Mouse (Mus musculus) kidney, adult 2 months (tissue): ENCODE measurements around the gene Gm49711. TPM values are rescaled to one million over a fixed set of nuclear protein-coding genes. Genes with fewer than 3 reads are reported as not detected.

Experiments
- DNase-seq: peaks from one replicate; pipeline ENCODE4 v3.0.0; 2021
- H3K27ac ChIP-seq: fragments of 200-500 bp; 2 replicates; pipeline ENCODE4 v1.5.1; 2012; ENCODE audit warnings: low read depth, low read length, control low read depth, inconsistent platforms; ENCODE audit not compliant: insufficient read depth
- H3K27me3 ChIP-seq: fragments of 200-500 bp; replicated peaks from 2 replicates; pipeline ENCODE4 v1.6.1; 2012; ENCODE audit warnings: mild to moderate bottlenecking, moderate library complexity, low read length, inconsistent platforms; ENCODE audit not compliant: control insufficient read depth, insufficient read depth
- H3K36me3 ChIP-seq: fragments of 200-500 bp; 2 replicates; pipeline ENCODE4 v1.6.1; 2012; ENCODE audit warnings: mild to moderate bottlenecking, moderate library complexity, low read length, inconsistent platforms; ENCODE audit not compliant: control insufficient read depth, insufficient read depth
- H3K4me1 ChIP-seq: fragments of 200-500 bp; 2 replicates; pipeline ENCODE4 v1.6.1; 2011; ENCODE audit warnings: low read length; ENCODE audit not compliant: control insufficient read depth, insufficient read depth
- H3K4me3 ChIP-seq: fragments of 200-500 bp; 2 replicates; pipeline ENCODE4 v1.5.1; 2011; ENCODE audit warnings: mild to moderate bottlenecking, low read depth, low read length, control low read depth; ENCODE audit not compliant: insufficient read depth
- CTCF ChIP-seq: fragments of 200-500 bp; conservative IDR thresholded peaks from 2 replicates; pipeline ENCODE4 v1.5.1; 2011; ENCODE audit warnings: low read depth, mild to moderate bottlenecking, control low read depth, low read length, moderate library complexity, mixed read lengths; ENCODE audit not compliant: insufficient read depth, insufficient read length
- POLR2A ChIP-seq: fragments of 200-500 bp; IDR thresholded peaks from one replicate; pipeline ENCODE4 v1.6.1; 2011; ENCODE audit warnings: low read depth, low read length, control low read depth
- whole genome bisulfite sequencing: fragments of 180-500 bp; shearing (Covaris S2); methylation state at CpG from one replicate; pipeline ENCODE4 v1.1.7; 2018; 5-methylcytosine and 5-hydroxymethylcytosine counted together
- polyA plus RNA-seq: library from polyadenylated mRNA; depleted of rRNA; stranded (reverse); fragments of >200 nt; gene quantifications from 2 replicates; pipeline ENCODE4 v1.2.3, GENCODE M21; 2012

Gm49711 gene
- polyA plus RNA-seq, 1 experiment = not detected

- Histone ChIP-seq H3K36me3 (no peaks in the 10 kb centered on the region), H3K4me3 (peak overlapping the region; percentile 45), H3K27me3 (no peaks in the 10 kb centered on the region), H3K27ac (peak overlapping the region; percentile 89), H3K4me1 (peaks cover 5% of the 10 kb centered on the region; the same call in 1 of the 2 replicates)
- peak; percentile 85 for DNase-seq
- TF ChIP-seq POLR2A (peak; percentile 52), CTCF (no peak)
- 2% methylated on average over 30 of the region's 30 CpGs for WGBS
Measured at GRCm38 (mm10) chr16:92158461-92159091, 100.5 kb downstream of the Gm49711 start.

- Histone ChIP-seq H3K36me3 (no peaks in the 10 kb centered on the region), H3K27ac (peak overlapping the region; percentile 89), H3K4me3 (no peak overlapping the region), H3K4me1 (peaks cover 5% of the 10 kb centered on the region; the same call in 1 of the 2 replicates), H3K27me3 (no peaks in the 10 kb centered on the region)
- 15% methylated on average over 6 of the region's 6 CpGs for WGBS
- TF ChIP-seq CTCF (no peak), POLR2A (no peak)
- DNase-seq = peak; percentile 50
Measured at GRCm38 (mm10) chr16:92159114-92159513, 101.0 kb downstream of the Gm49711 start.

DNA sequence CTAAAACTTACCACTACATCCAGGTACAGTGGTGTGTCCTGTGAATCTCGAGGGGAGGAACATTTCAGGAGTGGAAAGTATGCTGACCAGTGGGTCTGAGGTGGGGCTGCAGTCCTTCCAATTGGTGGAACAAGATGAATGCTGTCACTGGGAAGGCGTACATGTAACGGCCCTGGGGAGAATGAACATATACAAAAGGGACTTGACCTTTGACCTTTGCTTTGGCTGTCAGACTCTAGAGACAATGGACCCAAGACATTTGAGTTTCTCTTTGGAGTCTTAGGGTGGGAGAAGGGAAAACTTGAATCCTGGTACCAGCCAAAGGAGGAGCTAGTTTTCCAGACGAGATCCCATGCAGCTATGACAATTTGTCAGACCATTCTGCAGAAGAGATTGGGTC is 104.2 kb downstream of the Gm49711 start:
- WGBS = 91% methylated on average over 4 of the region's 4 CpGs
- H3K27me3 ChIP-seq = no peaks in the 10 kb centered on the region
- no peak overlapping the region for H3K27ac ChIP-seq
- TF ChIP-seq POLR2A = no peak
- no peak for TF ChIP-seq CTCF
- no peak overlapping the region for H3K4me3 ChIP-seq
- H3K36me3 ChIP-seq = no peaks in the 10 kb centered on the region
- peaks cover 5% of the 10 kb centered on the region; the same call in 1 of the 2 replicates for H3K4me1 ChIP-seq
- DNase-seq = no peak

GRCm38 (mm10) chr16:92163545-92163944 is 105.4 kb downstream of the Gm49711 start:
- WGBS = 72% methylated on average over 4 of the region's 4 CpGs
- no peak overlapping the region for H3K27ac ChIP-seq

DNA sequence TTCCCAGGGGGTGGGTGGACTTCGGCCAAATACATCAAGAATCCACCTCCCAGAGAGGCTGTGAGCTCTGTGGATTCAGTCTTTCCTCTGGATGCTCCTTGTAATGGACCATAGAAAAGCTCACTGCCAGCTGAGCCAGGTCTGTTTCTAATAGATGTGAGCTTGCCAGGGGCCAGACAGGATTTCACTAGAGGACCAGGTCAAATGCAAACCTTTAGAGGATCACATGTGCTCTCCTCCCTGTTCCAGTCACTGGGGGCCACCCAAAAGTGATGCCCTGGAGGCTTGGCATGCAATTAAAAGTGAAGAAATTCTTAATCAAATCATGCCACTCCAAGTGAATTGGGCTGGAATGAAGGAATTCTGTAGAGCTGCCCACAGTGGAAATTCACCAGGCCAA is 117.9 kb downstream of the Gm49711 start:
- WGBS = 74% methylated on average over 1 of the region's 1 CpGs

More at GRCm38 (mm10) chr16:92163545-92163944, 105.4 kb downstream of the Gm49711 start:
- peaks cover 5% of the 10 kb centered on the region; the same call in 1 of the 2 replicates for H3K4me1 ChIP-seq
- no peaks in the 10 kb centered on the region for H3K36me3 ChIP-seq
- TF ChIP-seq CTCF (no peak), POLR2A (no peak)
- H3K27me3 ChIP-seq = no peaks in the 10 kb centered on the region
- no peak overlapping the region for H3K4me3 ChIP-seq
- no peak for DNase-seq

GRCm38 (mm10) chr16:92177718-92178117 is 119.6 kb downstream of the Gm49711 start:
- 97% methylated on average over 1 of the region's 1 CpGs for WGBS

More for the DNA sequence above, 117.9 kb downstream of the Gm49711 start:
- Histone ChIP-seq H3K27me3 (no peaks in the 10 kb centered on the region), H3K4me1 (no peaks in the 10 kb centered on the region), H3K4me3 (no peak overlapping the region), H3K27ac (peak overlapping the region; percentile 58; the same call in 1 of the 2 replicates), H3K36me3 (no peaks in the 10 kb centered on the region)
- peak; percentile 76 for DNase-seq
- TF ChIP-seq CTCF = no peak
- no peak for TF ChIP-seq POLR2A

DNA sequence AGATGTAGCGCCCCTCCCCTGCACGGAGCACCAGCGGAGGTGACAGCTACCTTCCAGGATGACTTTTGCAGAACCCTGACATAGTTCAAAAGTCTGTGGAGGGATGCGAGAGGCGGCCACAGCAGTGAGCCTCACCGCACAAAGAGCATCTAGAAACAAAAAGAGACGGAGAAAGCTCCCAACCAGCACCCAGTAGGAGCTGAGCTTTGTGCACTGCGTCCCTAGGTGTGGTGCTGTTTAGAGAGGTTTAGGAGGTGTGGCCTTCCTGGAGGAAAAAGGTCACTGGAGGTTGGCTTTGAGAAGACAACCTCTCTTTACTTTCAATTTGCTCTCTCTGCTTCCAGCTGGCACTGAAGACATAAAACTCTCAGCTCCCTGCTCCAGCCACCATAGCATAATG is 121.2 kb downstream of the Gm49711 start:
- no peak overlapping the region for H3K27ac ChIP-seq
- H3K27me3 ChIP-seq = no peaks in the 10 kb centered on the region
- DNase-seq = no peak
- WGBS = 70% methylated on average over 8 of the region's 8 CpGs
- H3K36me3 ChIP-seq = no peaks in the 10 kb centered on the region
- no peak overlapping the region for H3K4me3 ChIP-seq
- TF ChIP-seq POLR2A (no peak), CTCF (no peak)
- H3K4me1 ChIP-seq = no peaks in the 10 kb centered on the region

More at GRCm38 (mm10) chr16:92177718-92178117, 119.6 kb downstream of the Gm49711 start:
- peak; percentile 34 for TF ChIP-seq CTCF
- no peak for TF ChIP-seq POLR2A
- Histone ChIP-seq H3K4me1 (no peaks in the 10 kb centered on the region), H3K4me3 (no peak overlapping the region), H3K27me3 (no peaks in the 10 kb centered on the region), H3K27ac (no peak overlapping the region), H3K36me3 (no peaks in the 10 kb centered on the region)
- DNase-seq = no peak
